Mouse (Mus musculus) heart, adult 11 months (tissue): ENCODE data around the gene Kcnk5.

Experiments
- DNase-seq: peaks from one replicate; pipeline ENCODE4 v3.0.0; 2022

Kcnk5 gene

DNA sequence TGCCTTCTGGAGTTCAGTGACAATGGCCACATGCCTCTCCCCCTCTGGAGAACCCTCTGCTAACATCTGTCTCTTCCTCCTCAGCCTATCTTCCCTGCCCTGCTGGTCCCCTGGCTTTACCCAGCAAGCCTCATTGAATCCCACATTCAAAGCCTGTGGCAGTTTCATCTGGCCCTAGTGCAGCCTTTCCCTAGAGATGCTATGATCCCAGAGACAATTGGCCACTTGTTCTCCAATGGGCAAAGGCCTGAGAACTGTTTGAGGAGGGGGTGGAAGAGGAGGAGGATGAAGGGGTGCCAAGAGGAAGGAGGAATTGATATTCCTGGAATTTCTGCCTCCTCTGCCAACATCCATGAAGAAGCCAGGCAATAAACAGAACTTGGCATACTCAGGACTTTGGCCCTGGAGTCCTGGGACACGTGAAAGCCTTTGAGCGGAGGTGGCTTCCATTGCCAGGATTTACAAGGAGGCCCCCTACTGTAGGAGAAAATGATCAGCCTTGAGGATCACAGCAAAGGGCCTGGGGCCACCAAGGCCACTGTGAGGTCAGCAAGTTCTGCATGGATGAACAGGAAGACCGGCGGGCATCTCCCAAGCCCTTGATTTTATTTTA, 11.6 kb upstream of the Kcnk5 start:
- DNase-seq: no peak

DNA sequence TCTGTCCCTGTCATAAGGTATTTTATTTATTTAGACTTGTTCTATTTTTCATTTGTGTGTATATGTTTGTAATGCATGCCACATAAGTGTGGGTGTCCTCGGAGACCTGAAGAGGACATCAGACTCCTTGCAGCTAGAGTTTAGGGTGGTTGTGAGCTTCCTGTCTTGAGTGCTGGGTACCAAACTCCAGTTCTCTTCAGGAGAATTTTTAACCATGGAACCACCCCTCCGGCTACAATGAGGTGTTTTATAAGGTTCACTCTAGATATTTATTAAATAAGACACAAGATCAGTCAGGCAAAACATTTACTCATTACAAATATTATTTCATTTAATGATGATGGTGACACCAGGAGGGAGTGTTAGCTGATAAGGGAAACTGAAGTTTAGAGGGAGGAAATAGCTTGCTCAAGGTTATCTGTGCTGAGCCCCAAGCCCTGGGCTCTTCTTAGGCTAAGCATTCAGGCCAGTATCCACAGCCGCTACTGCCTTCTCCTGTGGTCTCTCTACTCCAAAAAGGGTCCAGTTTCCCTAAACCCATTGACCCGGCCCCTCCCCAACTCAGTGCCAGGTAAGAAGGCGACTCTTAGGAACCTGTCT, 9.6 kb upstream of the Kcnk5 start:
- no peak for DNase-seq

DNA sequence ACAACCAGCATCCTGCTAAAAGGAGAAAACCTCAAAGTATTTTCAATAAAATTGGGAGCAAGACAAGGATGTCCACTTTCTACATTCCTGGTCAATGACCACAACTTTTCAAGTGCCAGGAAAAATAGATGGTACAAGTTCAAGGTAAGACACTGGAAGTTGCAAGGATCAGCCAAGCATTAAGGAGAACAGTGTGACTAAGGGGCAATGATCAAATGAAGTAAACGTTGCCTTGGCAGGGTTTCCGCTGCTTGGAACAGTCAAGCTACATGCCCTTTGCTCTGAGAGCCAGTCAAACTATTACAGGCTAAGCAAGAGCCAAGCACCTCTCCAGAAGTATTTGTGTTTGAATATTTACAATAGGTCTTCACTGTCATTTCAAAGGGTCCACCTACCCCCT, 8.1 kb upstream of the Kcnk5 start:
- DNase-seq: no peak

DNA sequence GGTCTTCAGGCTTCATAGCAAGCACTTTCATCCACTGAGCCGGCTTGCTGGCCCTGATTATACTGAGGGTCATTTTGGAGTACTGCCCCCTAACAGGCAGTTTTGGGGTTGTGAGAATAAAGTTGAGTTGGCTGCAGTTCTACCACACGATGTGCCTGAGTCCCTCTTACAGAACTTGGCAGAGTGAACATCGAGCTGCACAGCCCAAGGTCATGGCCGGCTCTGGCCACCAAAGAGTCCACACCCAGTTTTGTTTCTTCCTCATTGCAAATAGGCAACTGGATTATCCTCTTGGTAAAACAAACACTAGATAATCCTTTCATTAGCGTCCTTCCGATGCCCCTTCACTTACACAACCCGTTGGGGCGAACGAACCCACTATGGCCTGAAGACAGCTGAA, 3.8 kb upstream of the Kcnk5 start:
- DNase-seq: no peak

DNA sequence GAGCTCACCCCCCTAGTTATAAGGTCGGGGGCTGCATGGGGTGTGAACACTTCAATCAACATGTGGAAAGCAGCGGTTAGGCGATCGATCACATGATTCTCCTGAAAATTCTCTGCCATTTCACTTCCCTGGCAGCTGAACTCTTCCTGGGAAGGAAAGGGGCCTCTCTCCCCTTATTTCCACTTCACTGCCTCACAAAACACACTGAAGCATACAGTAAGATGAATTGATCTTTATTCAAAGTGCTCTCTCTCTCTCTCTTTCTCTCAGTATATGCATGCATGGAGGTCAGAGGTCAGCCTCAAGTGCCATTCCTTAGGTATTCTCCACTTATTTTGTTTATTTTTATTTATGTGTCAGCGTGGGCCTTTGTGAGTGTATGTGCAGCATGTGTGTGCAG, 2.1 kb upstream of the Kcnk5 start:
- no peak for DNase-seq

DNA sequence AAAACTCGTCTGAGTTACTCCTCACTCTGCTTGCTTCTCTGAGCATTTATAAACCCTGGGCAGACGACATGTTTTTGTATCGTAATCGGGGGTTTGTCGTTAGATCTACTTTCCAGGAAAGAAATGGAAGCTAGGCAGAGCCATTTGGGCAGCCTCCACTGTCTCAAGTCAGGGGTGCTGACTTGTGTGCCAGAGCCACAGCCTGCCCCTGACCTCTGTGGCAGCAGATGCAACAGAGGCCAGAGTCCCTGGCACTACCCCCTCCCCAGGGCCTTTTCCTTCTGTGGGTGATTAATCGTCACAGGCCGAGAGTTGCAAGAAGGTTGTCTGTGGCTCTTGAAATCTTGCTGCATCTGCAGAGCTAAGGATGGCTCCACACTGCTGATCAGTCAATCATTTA, 987 bp upstream of the Kcnk5 start:
- DNase-seq: no peak

DNA sequence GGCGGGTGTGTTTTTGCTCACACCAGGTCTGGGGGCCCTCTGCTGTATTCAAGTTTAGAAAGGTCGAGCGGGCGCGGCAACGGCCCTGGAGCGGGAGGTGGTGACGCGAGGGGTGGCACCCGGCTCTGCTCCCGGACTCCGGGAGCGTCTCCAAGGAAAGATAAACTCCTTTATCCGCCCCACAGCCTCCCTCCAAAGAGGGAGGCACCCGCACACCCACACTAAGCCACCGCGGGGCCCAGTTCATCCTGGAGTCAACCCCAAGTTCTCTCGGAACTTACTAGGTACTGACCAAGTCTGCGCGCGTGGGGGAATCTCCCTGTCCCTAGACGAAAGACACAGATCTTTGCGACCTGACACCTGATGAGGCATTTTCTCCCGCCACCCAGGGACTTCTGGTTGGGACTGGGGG, 852 bp downstream of the Kcnk5 start:
- no peak for DNase-seq

DNA sequence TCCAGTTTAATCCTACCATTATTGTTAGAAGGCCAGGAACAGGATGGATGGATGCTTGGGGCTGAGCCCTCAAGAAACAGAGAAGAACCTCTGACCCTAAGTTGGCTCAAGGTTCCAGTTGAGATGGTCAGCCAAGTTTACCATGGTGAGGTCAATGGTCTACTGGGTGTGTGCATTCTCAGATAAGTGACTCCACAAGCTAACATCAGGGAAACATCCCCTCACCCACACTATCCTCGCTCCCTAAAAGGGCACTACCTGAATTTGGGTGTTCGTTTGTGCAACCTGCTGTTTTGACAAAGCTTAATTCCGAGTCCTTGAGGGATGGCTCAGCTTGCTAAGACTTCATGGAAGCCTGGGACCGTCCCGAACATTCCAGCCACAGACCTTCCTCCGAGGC, 1.3 kb downstream of the Kcnk5 start:
- DNase-seq: no peak

DNA sequence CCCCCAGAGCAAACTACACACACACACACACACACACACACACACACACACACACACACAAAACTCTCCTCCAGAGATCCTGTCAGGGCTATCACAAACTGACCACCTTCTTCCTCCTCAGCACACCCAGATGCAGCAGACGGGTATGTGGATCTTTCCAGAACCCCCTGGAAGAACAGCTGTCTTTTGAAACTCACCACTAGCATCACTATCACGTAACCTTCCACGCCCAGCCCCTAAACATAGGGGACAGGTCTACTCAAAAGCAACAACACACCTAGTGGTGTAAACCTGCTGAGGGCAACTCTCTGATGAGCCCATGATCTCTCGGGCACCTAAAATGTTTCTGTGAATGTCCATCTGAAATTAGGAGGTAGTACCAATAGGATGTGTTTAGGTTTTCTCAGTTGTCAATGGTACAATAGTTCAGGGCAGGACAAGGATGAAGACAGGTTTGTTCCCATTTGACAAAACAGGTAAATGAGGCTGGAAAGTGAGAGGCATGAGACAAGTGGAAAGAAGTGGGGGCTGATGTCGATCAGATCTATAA, 1.8 kb downstream of the Kcnk5 start:
- no peak for DNase-seq

DNA sequence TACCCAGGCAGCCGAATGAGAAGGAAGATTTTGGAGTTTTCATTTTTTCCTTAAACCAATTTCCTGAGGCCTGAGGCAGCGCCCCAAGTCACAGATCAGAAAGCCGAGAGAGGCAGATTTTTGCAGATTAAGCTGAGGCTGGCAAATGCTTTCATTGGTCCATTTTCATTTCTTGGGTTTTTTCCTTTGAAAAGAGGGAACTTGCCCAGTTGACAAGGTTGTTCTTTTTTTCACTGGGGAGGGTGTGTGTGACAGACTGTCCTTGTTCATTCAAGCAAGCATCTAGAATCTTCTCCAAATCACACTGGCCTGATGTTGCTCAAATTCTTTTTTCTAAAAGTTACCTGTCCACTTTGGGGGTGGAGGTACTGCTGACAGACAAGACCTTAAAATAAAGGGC, 2.5 kb downstream of the Kcnk5 start:
- DNase-seq: peak; percentile 85

DNA sequence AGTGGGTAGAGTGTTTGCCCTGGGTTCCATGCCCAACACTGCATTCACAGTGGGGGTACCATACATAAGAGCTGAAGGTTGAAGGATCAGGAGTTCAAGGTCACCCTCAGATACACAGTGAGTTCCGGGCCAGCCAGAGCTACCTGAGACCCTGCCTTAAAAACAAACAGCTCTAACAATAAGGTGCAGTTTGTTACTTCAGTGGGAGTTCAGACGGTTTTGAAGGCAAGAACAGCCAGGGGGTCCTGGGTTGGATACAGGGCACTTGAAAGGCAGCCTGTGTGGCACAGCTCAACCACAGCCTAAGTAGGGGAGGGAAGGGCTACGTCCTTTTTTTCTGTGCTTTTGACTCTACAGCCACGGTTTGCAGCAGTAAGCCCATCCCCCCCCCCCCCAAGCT, 3.0 kb downstream of the Kcnk5 start:
- DNase-seq: peak; percentile 69

DNA sequence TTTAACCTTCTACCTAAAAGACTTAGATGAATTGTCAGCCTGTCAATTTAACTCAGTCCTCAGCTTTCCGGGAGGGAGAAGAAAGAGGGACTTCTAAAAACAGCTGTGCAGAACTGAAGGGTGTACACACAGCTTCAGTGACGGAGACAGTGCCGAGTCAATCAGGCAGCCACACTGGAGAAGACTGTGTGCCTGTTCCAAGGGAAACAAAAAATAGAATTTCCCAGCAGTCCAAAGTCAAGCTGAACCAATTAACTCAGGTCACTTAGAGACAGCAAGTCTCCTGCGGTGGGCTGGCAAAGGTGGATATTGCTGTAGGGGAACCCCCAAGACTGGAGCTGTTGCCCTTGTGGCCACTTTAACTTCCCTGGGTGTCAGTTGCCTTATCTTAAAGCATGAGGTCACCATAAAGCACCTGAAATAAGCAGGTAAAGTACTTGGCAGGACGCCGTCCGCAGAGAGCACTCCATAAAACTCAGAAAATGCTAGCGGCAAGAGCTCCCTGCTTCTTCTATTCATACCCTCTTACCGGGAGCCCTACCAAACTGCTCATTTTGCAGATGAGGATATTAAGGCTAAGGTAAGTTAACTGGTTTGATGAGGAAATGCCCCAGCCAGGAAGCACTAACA, 4.0 kb downstream of the Kcnk5 start:
- peak; percentile 67 for DNase-seq

DNA sequence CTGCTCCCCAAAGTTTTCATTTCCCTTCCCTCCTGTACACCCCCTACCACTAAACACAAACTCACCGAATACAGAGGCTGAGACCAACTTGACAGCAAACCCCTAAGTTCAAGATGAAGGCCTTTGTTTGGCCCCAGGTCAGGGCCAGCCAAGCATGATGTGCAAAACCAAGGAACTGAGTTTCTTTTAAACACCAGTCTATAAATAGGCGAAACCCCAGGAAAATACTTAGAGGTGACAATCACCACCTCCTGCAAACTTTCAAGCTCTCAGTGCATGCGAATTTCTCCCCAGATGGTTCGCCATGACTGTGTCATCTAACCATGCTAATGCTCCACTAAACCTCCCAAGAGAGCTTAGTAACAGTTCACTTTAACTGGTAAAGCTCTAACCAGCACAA, 5.9 kb downstream of the Kcnk5 start:
- no peak for DNase-seq

DNA sequence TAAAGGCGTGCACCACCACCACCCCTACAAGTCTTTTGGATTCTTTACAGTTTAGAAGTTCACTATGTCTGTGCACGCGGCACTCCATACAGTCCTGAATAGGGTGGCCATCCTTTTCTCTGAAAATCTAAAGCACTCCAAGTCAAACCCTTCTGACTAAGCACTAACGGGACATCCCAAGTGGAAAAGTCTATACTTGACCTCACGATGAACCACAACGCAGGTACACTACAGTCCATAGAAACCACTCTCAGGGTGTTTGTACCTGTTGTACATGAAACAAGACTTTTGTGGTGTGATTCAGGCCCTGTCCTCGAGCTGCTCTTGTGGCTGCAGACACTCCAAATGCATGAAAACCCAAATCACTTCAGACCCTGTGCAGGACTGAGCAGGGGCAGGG, 6.5 kb downstream of the Kcnk5 start:
- no peak for DNase-seq

DNA sequence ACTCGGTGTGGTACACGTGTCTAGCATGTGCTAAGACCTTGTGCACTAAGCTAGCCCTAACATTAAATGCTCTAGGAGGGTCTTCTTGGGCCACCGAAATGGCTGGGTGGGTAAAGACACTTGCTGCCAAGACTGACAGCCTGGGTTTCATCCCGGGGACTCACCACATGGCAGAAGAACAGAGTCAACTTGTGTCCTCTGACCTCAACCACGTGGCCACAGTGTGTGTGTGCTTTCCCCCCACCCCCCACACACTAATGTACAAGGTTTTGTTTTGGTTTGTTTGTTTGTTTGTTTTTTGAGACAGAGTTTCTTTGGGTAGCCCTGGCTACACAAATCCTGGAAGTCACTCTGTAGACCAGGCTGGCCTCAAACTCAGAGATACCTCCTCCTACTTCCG, 6.9 kb downstream of the Kcnk5 start:
- no peak for DNase-seq

DNA sequence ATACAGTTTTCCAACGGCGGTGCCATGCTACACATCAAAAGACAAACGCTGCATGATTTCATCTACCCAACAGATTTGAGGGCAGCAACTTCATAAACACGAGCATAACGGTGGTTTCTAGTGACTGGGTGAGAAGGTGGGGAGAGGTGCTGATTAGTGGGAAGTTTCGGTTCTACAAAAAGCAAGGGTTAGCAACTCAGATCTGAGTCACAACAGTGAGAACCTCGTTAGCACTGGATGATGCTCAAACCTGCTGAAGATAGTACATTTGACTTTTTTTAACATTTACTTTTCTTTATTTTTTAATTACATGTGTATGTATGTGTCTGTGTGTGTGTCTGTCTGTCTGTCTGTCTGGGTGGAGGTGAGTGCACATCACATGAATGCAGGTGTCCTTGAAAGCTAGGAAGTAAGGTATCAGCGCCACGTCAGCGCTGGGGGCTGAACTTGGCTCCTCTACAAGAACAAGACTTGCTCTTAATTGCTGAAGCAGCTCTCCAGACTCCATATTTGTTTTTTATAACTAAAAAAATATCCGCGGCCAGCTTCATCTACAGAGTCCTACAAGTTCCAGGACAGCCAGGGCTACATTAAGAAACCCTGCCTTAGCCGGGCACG, 7.6 kb downstream of the Kcnk5 start:
- DNase-seq: no peak

DNA sequence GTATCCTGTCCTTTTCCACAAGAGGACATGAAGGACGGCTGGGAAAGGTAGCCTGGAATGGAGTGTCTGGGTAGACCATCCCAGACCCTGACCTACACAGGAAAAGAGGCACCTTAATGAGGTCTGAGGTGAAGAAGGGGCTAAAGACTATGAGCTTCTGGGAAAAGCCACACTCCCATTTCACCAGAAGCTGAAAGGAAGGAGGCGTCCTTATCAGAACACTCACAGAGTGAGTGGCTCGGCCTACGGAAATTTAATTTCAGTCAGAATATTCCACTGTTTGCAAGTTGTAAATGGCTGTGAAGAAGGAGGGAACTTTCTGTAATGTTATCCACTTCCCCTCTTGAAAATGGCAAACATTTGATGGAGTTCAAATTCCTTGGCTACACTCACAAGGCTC, 8.7 kb downstream of the Kcnk5 start:
- DNase-seq: no peak

DNA sequence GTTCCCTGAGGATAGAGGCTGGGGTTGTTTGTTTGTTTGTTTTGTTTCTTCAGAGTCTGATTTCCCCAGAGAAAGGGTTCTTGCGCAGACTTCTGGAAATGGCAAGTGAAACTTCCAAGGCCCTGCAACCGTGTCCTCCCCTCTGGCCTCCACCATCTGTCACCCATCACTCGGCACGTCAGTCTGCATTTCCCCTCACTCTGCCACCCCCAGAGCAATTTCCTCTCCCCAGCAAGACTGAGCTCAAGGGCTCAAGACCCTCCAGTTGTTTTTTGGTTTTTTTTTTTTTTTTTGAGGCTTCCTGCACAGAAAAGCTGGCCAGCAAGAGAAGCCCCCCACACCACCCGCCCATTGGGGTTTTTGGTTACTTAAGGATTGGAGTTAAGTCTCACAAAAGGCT, 9.1 kb downstream of the Kcnk5 start:
- DNase-seq: no peak

DNA sequence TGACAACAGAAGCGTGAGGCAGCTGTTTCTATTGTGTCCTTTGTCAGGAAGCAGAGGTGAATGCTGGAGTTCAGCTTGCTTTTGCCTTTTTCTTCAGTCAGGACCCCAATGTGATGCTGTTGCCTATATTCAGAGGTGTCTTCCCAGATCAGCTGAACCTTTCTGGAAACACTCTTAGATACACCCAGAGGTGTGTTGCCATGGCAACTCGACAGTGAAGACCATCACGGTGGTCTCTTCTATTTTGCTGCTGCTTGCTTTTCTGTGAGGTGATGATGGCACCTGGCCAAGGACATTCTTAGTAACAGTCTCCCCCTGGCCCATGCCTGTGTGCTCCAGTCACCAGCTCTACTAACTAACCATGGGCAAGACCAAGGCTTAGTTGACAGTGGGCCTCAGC, 9.8 kb downstream of the Kcnk5 start:
- no peak for DNase-seq

DNA sequence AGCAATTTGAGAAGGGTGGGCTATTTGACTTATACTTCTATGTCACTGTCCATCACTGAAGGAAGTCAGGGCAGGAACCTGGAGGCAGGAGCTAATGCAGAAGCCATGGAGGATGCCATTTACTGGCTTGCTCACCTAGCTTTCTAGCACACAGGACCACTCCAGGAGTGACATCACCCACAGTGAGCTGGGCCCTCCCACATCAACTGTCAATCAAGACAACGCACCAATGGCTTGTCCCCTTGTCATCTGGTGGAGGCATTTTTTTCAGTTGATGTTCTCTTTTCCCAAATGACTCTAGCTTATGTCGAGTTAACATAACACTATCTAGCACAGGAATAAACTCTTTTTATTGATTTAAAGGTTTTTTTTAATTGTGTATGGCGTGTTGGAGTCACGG, 12.4 kb downstream of the Kcnk5 start:
- DNase-seq: no peak

DNA sequence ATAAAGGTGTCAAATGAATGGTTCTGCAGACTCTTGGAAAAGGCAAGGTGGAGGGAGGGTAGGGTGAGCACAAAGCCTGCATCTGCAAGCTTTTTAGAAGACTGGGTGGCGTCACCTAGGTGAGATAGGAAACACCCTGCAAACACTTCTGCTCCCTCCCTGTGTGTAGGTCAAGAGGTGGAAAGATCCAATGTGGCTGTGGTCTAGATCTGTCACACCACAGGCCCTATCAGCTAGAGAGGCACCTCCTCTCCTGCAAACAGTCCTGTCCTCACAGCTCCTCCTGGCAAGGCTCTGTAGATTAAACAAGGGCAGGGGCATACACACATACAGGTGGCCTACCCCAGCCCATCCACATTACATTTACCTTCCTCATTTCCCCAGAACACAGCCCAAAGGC, 13.1 kb downstream of the Kcnk5 start:
- DNase-seq: no peak

DNA sequence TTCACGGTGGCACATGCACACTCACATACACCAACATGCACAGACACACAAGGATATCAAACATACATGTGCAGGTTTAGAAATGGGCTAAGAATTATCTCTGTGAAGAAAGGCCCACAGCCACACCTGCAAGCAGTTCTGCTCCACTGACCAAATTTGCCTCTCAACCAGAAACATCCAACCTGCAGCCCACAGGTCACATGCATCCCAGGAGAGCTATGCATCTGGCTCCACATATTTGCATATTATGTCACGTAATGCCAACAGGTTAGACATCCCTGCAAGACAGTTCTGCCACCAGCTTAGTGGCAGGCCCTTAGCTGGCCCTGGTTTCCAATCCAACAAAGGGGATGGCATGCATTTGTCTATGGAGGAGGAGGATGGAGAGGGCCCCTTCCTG, 13.6 kb downstream of the Kcnk5 start:
- no peak for DNase-seq

DNA sequence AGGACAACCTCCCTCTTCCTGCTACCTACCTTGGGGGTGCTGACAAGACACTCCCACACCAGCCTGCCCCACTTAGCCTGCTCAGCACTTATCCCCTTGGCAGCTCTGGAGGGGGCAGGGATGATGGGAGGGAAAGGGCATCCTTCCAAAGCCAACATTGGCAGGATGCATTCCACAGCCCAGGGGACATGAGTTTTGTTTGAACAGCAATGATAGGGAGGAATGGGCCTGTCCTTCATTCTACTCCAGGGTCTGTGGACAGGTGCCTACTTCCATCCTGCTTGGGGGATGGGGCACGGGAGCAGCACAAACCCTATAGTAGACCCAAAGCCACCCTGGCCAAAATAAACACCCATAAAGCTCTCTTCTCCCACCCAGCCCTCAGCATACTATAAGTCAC, 16.2 kb downstream of the Kcnk5 start:
- DNase-seq: peak; percentile 94

DNA sequence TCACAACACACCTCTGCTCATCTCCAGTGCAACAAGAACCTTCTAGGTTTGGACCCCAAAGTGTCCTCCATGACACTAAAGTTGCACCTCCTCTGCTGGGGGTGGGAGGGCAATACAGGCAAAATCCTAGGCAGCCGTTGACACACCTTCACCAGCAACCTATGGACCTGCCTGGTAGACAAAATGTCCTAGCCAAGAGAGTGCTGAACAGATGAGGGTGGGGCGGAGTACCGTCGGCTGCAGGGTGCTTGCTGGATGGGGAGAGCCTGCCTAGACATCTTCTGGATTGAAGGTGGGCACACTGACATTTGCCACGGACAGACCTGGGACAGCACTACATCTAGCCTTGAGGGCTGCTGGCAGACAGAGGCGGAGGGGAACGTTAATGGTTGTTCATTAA, 17.2 kb downstream of the Kcnk5 start:
- DNase-seq: no peak
